Mouse (Mus musculus): ENCODE results near the gene Slc6a13. TPM values are rescaled to one million over a fixed set of nuclear protein-coding genes. Genes with fewer than 3 reads are reported as not detected.

Slc6a13 gene
- polyA plus RNA-seq, 1 experiment from 2014 or later: 2.8 TPM

DNA sequence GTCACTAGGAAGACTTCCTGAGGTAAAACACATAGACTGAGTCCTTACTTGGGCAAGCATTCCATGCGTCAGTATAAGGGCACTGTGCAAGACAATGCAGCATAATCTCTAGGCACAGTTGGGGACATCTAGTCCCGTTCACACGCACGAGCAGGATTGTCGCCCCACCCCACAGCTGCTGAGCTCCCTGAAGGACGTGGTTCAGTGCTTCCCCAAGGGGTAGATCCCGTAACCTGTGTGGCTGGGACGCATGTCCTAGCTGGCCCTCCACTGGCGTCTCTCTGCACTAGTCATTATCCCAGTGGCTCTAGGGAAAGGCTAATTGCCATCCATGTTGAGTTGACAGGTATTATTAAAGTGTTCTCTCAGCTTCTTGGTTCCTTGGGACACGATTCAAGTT, 82.0 kb downstream of the Slc6a13 start:
- Histone ChIP-seq H3K4me2 (replicated peaks) (no peak overlapping the region), H3K36me3 (no peaks in the 10 kb centered on the region), H3K4me1 (peaks cover 3% of the 10 kb centered on the region; the same call in 1 of the 2 replicates), H3K9me3 (no peaks in the 10 kb centered on the region), H3K4me3 (no peak overlapping the region), H3K27me3 (peaks cover 9% of the 10 kb centered on the region; the same call in 1 of the 2 replicates), H3K9ac (no peak overlapping the region), H3K27ac (no peak overlapping the region)
- 52% methylated on average over 10 of the region's 10 CpGs for WGBS
- ATAC-seq (ENCODE audit: insufficient number of reproducible peaks, insufficient read depth, low FRiP score, low TSS enrichment): no peak

DNA sequence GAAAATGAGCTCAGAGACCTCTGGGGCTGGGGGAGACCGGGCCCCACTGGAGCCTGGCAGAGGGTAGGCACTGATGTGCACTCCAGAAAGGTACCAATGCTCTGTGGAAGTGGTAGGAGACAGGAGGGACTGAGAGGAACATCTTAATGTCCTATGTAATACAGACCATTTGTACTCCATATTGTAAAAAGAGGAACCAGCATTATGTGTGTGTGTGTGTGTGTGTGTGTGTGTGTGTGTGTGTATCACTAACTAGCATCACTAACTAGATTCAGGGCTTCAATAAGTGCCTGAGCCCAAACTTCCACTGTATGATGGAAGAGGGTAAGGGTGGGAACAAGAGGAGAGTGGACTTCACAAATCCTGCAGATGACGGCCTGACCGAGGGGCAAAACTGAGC, 85.4 kb downstream of the Slc6a13 start:
- Histone ChIP-seq H3K9ac (no peak overlapping the region), H3K36me3 (no peaks in the 10 kb centered on the region), H3K4me1 (peaks cover 3% of the 10 kb centered on the region; the same call in 1 of the 2 replicates), H3K27me3 (peaks cover 9% of the 10 kb centered on the region; the same call in 1 of the 2 replicates), H3K27ac (no peak overlapping the region), H3K4me2 (replicated peaks) (no peak overlapping the region), H3K4me3 (no peak overlapping the region), H3K9me3 (no peaks in the 10 kb centered on the region)
- 82% methylated on average over 3 of the region's 3 CpGs for WGBS
- ATAC-seq (ENCODE audit: insufficient number of reproducible peaks, insufficient read depth, low FRiP score, low TSS enrichment): no peak

Small RNA genes within 50 kb of the gene (microRNA-seq; reads per million reads assigned to microRNA genes)
- not detected for gene Gm24855

Other genes with a start within 250 kb of the Slc6a13 start
- 11.9 and 12.6 TPM in 2 replicates for gene Mical3, start 169.2 kb upstream of the Slc6a13 start, polyA plus RNA-seq (2016; fragmentation: Nextera tagmentation; extraction: Ambion mirVana)
- gene Pex26, start 116.6 kb upstream of the Slc6a13 start, polyA plus RNA-seq (2016; fragmentation: Nextera tagmentation; extraction: Ambion mirVana): 11.4 and 11.8 TPM in 2 replicates
- gene Tuba8, start 89.5 kb upstream of the Slc6a13 start, polyA plus RNA-seq (2016; fragmentation: Nextera tagmentation; extraction: Ambion mirVana): 0.18 and 0.23 TPM in 2 replicates
- 0.93 and 1.6 TPM in 2 replicates for gene Usp18, start 54.3 kb upstream of the Slc6a13 start, polyA plus RNA-seq (2016; fragmentation: Nextera tagmentation; extraction: Ambion mirVana)
- 0.69 TPM in 1 of 2 replicates, not detected in the other for gene Slc6a12, start 42.8 kb downstream of the Slc6a13 start, polyA plus RNA-seq (2016; fragmentation: Nextera tagmentation; extraction: Ambion mirVana)
- 0.19 and 0.28 TPM in 2 replicates for gene Iqsec3, start 173.5 kb downstream of the Slc6a13 start, polyA plus RNA-seq (2016; fragmentation: Nextera tagmentation; extraction: Ambion mirVana)